Mouse (Mus musculus): ENCODE measurements around the gene Ninj2. TPM values are rescaled to one million over a fixed set of nuclear protein-coding genes. Genes with fewer than 3 reads are reported as not detected.

Ninj2 gene
- total RNA-seq (2012; rRNA removed), result 0.90 and 1.2 TPM in 2 replicates

DNA sequence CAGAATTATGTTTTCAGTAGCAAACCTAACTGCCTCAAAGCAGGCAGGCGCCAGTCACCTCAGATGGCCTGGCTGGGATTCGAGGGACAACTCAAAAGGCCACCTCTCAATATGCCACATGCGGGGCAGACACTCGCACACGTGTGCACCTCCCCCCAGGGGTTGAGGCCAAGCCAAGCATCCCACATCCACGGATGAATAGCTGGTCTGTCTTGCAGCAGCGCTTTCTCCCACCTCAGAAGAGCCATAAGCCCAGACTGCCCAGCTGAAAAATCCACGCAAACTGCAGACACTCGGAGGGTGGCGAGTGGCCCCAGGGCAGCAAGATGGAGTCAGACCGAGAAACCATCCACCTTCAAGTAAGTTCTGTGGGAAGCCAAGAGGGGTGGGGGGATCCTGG, at the start of gene Ninj2:
TSS of gene Ninj2 (plus strand) at position 251 of the 400 bp plus-strand sequence.
- TF ChIP-seq ZNF384 (IDR thresholded peaks at IDR 0.05; ENCODE audit: low read depth, low read length), result no peak
- TF ChIP-seq MAFK (IDR thresholded peaks at IDR 0.05; ENCODE audit: insufficient read depth, low read depth, low read length), result no peak
- no peak for TF ChIP-seq HCFC1 (IDR thresholded peaks at IDR 0.05; ENCODE audit: borderline replicate concordance, insufficient read depth, low read length)
- TF ChIP-seq ZC3H11A (IDR thresholded peaks at IDR 0.05; ENCODE audit: borderline replicate concordance, low read depth, low read length), result no peak
- Histone ChIP-seq H3K9ac (ENCODE audit: insufficient read depth, low read depth, low read length, poor library complexity, severe bottlenecking) (no peak within 1 kb of the TSS), H3K36me3 (ENCODE audit: control insufficient read depth, insufficient read depth, low read length, poor library complexity, severe bottlenecking) (no peaks in the 10 kb centered on the region), H3K4me3 (ENCODE audit: insufficient read depth in 1 of 2, low read depth in 1 of 2, low read length in 2 of 2, poor library complexity in 1 of 2, severe bottlenecking in 1 of 2) (no peak within 1 kb of the TSS), H3K9me3 (ENCODE audit: control insufficient read depth, insufficient read depth, low read depth, low read length) (no peaks in the 10 kb centered on the region), H3K4me1 (ENCODE audit: control insufficient read depth in 2 of 2, insufficient read depth in 2 of 2, low read length in 2 of 2, poor library complexity in 1 of 2) (peaks cover 3 to 6% of the 10 kb centered on the region in 2 experiments; a peak in 2 of 4 replicates), H3K27ac (ENCODE audit: insufficient read depth, low read depth, low read length, poor library complexity, severe bottlenecking) (no peak within 1 kb of the TSS)
- in situ Hi-C loops (cut with MboI; ENCODE audit: low sequenced_read_pairs in 2 of 2, unreplicated experiment in 2 of 2), result no loop called here
- DNase-seq (ENCODE audit: low read depth, low spot score), result no peak

DNA sequence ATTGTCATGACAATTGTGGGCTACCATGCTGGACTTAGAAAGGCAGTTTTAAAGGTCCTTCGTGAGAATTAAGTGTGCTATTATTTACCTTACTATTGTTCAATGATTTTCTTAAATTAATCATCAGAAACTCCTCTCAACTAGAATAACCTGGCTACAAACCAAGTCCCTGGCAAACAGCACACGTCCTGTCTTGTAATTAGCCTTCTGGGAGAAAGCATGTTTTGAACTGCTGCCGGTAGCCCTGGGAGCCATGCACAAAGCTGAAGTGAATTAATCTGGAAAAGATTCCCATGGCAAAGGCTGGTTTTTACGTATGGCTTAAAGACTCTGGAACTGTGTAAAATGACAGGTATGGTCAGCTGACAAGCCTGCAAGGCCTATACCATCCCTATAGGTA, 47.7 kb upstream of the Ninj2 start:
- TF ChIP-seq MAFK (IDR thresholded peaks at IDR 0.05; ENCODE audit: insufficient read depth, low read depth, low read length) (no peak), ZC3H11A (IDR thresholded peaks at IDR 0.05; ENCODE audit: borderline replicate concordance, low read depth, low read length) (no peak), CHD2 (IDR thresholded peaks at IDR 0.05; ENCODE audit: low read depth, low read length) (no peak), HCFC1 (IDR thresholded peaks at IDR 0.05; ENCODE audit: borderline replicate concordance, insufficient read depth, low read length) (no peak)
- no peak overlapping the region for H3K9ac ChIP-seq (ENCODE audit: insufficient read depth, low read depth, low read length, poor library complexity, severe bottlenecking)
- DNase-seq (ENCODE audit: low read depth, low spot score), result no peak
- H3K4me1 ChIP-seq (ENCODE audit: control insufficient read depth in 2 of 2, insufficient read depth in 2 of 2, low read length in 2 of 2, poor library complexity in 1 of 2), result no peaks in the 10 kb centered on the region
- in situ Hi-C loops (cut with MboI; ENCODE audit: low sequenced_read_pairs in 2 of 2, unreplicated experiment in 2 of 2), result no loop called here
- H3K4me3 ChIP-seq (ENCODE audit: insufficient read depth in 1 of 2, low read depth in 1 of 2, low read length in 2 of 2, poor library complexity in 1 of 2, severe bottlenecking in 1 of 2), result no peak overlapping the region
- no peaks in the 10 kb centered on the region for H3K36me3 ChIP-seq (ENCODE audit: control insufficient read depth, insufficient read depth, low read length, poor library complexity, severe bottlenecking)
- H3K9me3 ChIP-seq (ENCODE audit: control insufficient read depth, insufficient read depth, low read depth, low read length), result no peaks in the 10 kb centered on the region
- H3K27ac ChIP-seq (ENCODE audit: insufficient read depth, low read depth, low read length, poor library complexity, severe bottlenecking), result no peak overlapping the region

DNA sequence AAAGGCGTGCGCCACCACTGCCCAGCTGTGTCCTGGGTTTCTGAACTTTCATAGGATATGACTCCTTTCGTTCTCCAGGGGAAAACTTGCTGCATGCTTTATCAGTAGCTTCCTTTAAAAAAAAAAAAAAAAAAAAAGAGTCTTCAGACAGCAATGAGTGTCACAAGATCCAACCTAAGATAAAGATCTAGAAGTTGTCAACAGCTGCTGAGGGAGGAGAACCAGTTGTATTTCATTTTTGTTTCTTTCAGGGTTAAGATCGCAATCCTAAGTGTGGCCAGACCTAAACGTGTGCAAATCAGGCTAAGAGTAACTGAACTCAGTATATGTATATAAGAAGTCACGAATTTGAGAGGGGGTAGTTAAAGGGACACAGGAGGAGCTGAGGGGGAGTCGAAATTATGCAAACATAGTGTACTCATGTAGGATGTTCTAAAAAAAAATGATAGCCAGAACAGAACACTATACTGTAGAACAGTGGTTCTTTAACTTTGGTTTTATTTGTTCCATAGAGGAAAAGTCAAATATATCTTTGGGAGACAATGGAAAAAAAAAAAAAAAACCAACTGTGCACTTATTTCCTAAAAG, 45.4 kb upstream of the Ninj2 start:
- DNase-seq (ENCODE audit: low read depth, low spot score), result no peak
- no peaks in the 10 kb centered on the region for H3K36me3 ChIP-seq (ENCODE audit: control insufficient read depth, insufficient read depth, low read length, poor library complexity, severe bottlenecking)
- H3K27ac ChIP-seq (ENCODE audit: insufficient read depth, low read depth, low read length, poor library complexity, severe bottlenecking), result no peak overlapping the region
- H3K4me3 ChIP-seq (ENCODE audit: insufficient read depth in 1 of 2, low read depth in 1 of 2, low read length in 2 of 2, poor library complexity in 1 of 2, severe bottlenecking in 1 of 2), result no peak overlapping the region
- no peak for TF ChIP-seq ZNF384 (IDR thresholded peaks at IDR 0.05; ENCODE audit: low read depth, low read length)
- TF ChIP-seq HCFC1 (IDR thresholded peaks at IDR 0.05; ENCODE audit: borderline replicate concordance, insufficient read depth, low read length), result no peak
- no peak for TF ChIP-seq MAFK (IDR thresholded peaks at IDR 0.05; ENCODE audit: insufficient read depth, low read depth, low read length)
- TF ChIP-seq ZC3H11A (IDR thresholded peaks at IDR 0.05; ENCODE audit: borderline replicate concordance, low read depth, low read length), result no peak
- no peak for TF ChIP-seq CHD2 (IDR thresholded peaks at IDR 0.05; ENCODE audit: low read depth, low read length)
- in situ Hi-C loops (cut with MboI; ENCODE audit: low sequenced_read_pairs in 2 of 2, unreplicated experiment in 2 of 2), result no loop called here
- no peaks in the 10 kb centered on the region for H3K4me1 ChIP-seq (ENCODE audit: control insufficient read depth in 2 of 2, insufficient read depth in 2 of 2, low read length in 2 of 2, poor library complexity in 1 of 2)
- H3K9me3 ChIP-seq (ENCODE audit: control insufficient read depth, insufficient read depth, low read depth, low read length), result no peaks in the 10 kb centered on the region
- H3K9ac ChIP-seq (ENCODE audit: insufficient read depth, low read depth, low read length, poor library complexity, severe bottlenecking), result no peak overlapping the region

DNA sequence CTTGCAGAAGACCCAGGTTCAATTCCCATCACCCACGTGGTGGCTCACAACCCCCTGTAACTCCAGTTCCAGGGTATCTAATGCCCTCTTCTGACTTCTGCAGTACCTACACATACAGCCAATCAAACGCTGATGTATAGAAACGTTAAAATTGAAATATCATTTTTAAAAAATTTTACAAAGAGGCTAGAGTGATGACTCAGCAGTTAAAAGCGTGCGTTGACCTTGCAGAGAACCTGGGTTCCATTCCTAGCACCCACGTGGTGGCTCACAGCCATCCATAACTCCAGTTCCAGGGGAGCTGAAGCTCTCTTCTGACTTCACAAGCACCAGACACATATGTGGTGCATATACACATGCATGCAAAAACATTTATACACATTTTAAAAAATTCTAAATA, 38.7 kb upstream of the Ninj2 start:
- no peaks in the 10 kb centered on the region for H3K36me3 ChIP-seq (ENCODE audit: control insufficient read depth, insufficient read depth, low read length, poor library complexity, severe bottlenecking)
- in situ Hi-C loops (cut with MboI; ENCODE audit: low sequenced_read_pairs in 2 of 2, unreplicated experiment in 2 of 2), result no loop called here
- H3K4me1 ChIP-seq (ENCODE audit: control insufficient read depth in 2 of 2, insufficient read depth in 2 of 2, low read length in 2 of 2, poor library complexity in 1 of 2), result no peaks in the 10 kb centered on the region
- no peak overlapping the region for H3K9ac ChIP-seq (ENCODE audit: insufficient read depth, low read depth, low read length, poor library complexity, severe bottlenecking)
- no peak overlapping the region for H3K4me3 ChIP-seq (ENCODE audit: insufficient read depth in 1 of 2, low read depth in 1 of 2, low read length in 2 of 2, poor library complexity in 1 of 2, severe bottlenecking in 1 of 2)
- H3K9me3 ChIP-seq (ENCODE audit: control insufficient read depth, insufficient read depth, low read depth, low read length), result no peaks in the 10 kb centered on the region
- no peak overlapping the region for H3K27ac ChIP-seq (ENCODE audit: insufficient read depth, low read depth, low read length, poor library complexity, severe bottlenecking)
- DNase-seq (ENCODE audit: low read depth, low spot score), result no peak
- TF ChIP-seq MAFK (IDR thresholded peaks at IDR 0.05; ENCODE audit: insufficient read depth, low read depth, low read length), result peak; percentile 78; the same call in 1 of the 2 replicates
- no peak for TF ChIP-seq ZC3H11A (IDR thresholded peaks at IDR 0.05; ENCODE audit: borderline replicate concordance, low read depth, low read length)

Data from ES-E14 (cell line).